Mouse (Mus musculus): ENCODE measurements around the gene Tasp1. TPM values are rescaled to one million over a fixed set of nuclear protein-coding genes. Genes with fewer than 3 reads are reported as not detected.

Gene Tasp1
- polyA plus RNA-seq, 1 experiment from 2014 or later: 19.0 TPM

- H3K9me3 ChIP-seq: no peaks in the 10 kb centered on the region
- WGBS: 88% methylated on average over 9 of the region's 9 CpGs
- no peak overlapping the region for H3K27ac ChIP-seq
- H3K4me3 ChIP-seq (replicated peaks): no peak overlapping the region
- H3K4me2 ChIP-seq: no peak overlapping the region
- H3K36me3 ChIP-seq (replicated peaks): no peaks in the 10 kb centered on the region
- no peak overlapping the region for H3K9ac ChIP-seq
- no peaks in the 10 kb centered on the region for H3K4me1 ChIP-seq
- no peak for ATAC-seq (ENCODE audit: low FRiP score)
- H3K27me3 ChIP-seq: no peaks in the 10 kb centered on the region
Measured at GRCm38 (mm10) chr2:139792345-139793120, 274.1 kb downstream of the Tasp1 start.

GRCm38 (mm10) chr2:139788658-139789057 is 277.9 kb downstream of the Tasp1 start:
- Histone ChIP-seq H3K27ac (no peak overlapping the region), H3K4me3 (replicated peaks) (no peak overlapping the region), H3K27me3 (no peaks in the 10 kb centered on the region), H3K36me3 (replicated peaks) (no peaks in the 10 kb centered on the region), H3K4me2 (no peak overlapping the region), H3K9ac (no peak overlapping the region), H3K9me3 (no peaks in the 10 kb centered on the region), H3K4me1 (no peaks in the 10 kb centered on the region)
- 79% methylated on average over 4 of the region's 4 CpGs for WGBS
- ATAC-seq (ENCODE audit: low FRiP score): no peak

GRCm38 (mm10) chr2:139784946-139785345 is 281.7 kb downstream of the Tasp1 start:
- no peak overlapping the region for H3K27ac ChIP-seq
- H3K36me3 ChIP-seq (replicated peaks): no peaks in the 10 kb centered on the region
- no peaks in the 10 kb centered on the region for H3K27me3 ChIP-seq
- H3K4me2 ChIP-seq: no peak overlapping the region
- no peak overlapping the region for H3K4me3 ChIP-seq (replicated peaks)
- H3K9me3 ChIP-seq: no peaks in the 10 kb centered on the region
- 86% methylated on average over 2 of the region's 2 CpGs for WGBS
- no peaks in the 10 kb centered on the region for H3K4me1 ChIP-seq
- H3K9ac ChIP-seq: no peak overlapping the region
- no peak for ATAC-seq (ENCODE audit: low FRiP score)

- ATAC-seq (ENCODE audit: low FRiP score): no peak
- Histone ChIP-seq H3K27me3 (no peaks in the 10 kb centered on the region), H3K36me3 (replicated peaks) (no peaks in the 10 kb centered on the region), H3K4me1 (no peaks in the 10 kb centered on the region), H3K27ac (no peak overlapping the region), H3K4me3 (replicated peaks) (no peak overlapping the region), H3K9me3 (no peaks in the 10 kb centered on the region), H3K4me2 (no peak overlapping the region), H3K9ac (no peak overlapping the region)
- WGBS: 87% methylated on average over 1 of the region's 1 CpGs
Measured at GRCm38 (mm10) chr2:139784465-139784864, 282.1 kb downstream of the Tasp1 start.

Other genes starting within 250 kb of the Tasp1 start
- gene Gm17374, start 85.2 kb upstream of the Tasp1 start, polyA plus RNA-seq (2016; fragmentation: Nextera tagmentation; extraction: Ambion mirVana): not detected in 2 replicates
- gene Esf1, start 103.8 kb upstream of the Tasp1 start, polyA plus RNA-seq (2016; fragmentation: Nextera tagmentation; extraction: Ambion mirVana): 31.1 and 34.1 TPM in 2 replicates
- gene Ndufaf5, start 103.8 kb upstream of the Tasp1 start, polyA plus RNA-seq (2016; fragmentation: Nextera tagmentation; extraction: Ambion mirVana): 32.0 and 34.1 TPM in 2 replicates